Mouse (Mus musculus): ENCODE results near the gene Ube2m. TPM values are rescaled to one million over a fixed set of nuclear protein-coding genes. Genes with fewer than 3 reads are reported as not detected.
"Not testable (repeated sequence)": the region's sequence is repeated elsewhere in the genome, so short reads cannot be mapped to it uniquely, and the experiment has no call there.

The Ube2m gene
- total RNA-seq (2021), result 100 to 1,000 TPM; 210 to 252 TPM

DNA sequence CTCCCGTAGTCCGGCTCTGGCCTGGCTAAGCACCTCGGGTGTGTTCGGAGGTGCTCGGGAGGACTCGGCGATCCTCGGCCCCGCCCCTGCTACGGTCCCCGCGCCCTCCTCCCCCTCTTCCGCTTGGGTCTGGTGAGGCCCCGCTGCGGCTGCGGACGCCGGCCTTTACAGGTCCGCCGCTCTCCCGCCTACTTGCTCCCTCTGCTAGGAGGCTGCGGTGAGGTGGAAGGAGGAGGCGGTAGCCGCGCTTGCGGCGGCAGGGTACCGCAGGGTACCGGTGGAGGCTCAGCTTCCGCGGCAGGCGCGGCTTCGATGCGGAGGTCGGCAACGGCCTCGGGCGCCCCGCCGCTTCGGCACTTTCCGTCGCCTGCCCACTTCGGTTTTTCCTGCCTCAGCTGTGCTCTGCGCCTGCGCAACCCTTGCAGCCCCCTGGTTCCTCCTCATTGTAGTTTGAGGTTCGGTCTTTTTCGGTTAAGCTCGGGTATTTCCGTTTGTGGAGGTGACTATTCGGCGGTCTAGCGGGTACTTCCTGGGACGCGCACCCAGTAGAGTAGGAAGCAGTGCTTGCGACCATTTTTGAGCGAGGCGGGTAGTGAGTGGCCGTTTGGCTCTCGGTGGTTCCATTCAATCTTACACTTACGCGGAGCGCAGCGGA lies at the start of gene Ube2m:
Gene Ube2m, minus strand, starts transcription at position 375 of the 655 bp plus-strand sequence.
- intact Hi-C loops (cut with DNase I), result loop anchor here (2.0 to 10.0 kb wide), 2 partner anchors 15 to 223 kb away; partner anchors contain the start of gene Zfp329
- peak; percentile 98 to 99 for DNase-seq (ENCODE audit: low spot score in 2 of 2)

GRCm38 (mm10) chr7:13072293-13072692 lies 34.2 kb upstream of the Ube2m start:
- DNase-seq (ENCODE audit: low spot score in 2 of 2), result no peak
- intact Hi-C loops (cut with DNase I), result loop anchor here (5.0 kb wide), 2 partner anchors 440 to 1245 kb away; no protein-coding TSS in a partner anchor

- DNase-seq (ENCODE audit: low spot score in 2 of 2); intact Hi-C loops (cut with DNase I): not testable (repeated sequence)
Observed at GRCm38 (mm10) chr7:13063399-13063798, 25.3 kb upstream of the Ube2m start.

DNA sequence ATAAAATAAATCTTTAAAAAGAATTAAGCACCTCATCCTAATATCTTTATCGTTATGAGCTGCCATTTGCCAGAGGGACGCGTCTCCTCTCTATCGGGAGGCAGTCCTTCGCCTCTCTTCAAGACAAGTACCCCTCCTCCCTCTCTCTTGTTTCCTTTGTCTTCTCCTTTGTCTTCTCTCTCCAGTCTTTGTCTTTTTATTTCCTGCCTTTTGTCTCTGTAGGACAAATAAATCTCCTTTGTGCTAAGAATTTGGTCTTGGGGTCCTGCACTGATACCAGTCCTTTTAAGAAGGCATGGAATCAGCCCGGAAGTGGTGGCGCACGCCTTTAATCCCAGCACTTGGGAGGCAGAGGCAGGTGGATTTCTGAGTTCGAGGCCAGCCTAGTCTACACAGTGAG lies 21.5 kb upstream of the Ube2m start:
- intact Hi-C loops (cut with DNase I), result no loop called here
- DNase-seq (ENCODE audit: low spot score in 2 of 2), result no peak

GRCm38 (mm10) chr7:13056913-13057700 lies 19.0 kb upstream of the Ube2m start:
- intact Hi-C loops (cut with DNase I), result no loop called here
- DNase-seq (ENCODE audit: low spot score in 2 of 2), result no peak

DNA sequence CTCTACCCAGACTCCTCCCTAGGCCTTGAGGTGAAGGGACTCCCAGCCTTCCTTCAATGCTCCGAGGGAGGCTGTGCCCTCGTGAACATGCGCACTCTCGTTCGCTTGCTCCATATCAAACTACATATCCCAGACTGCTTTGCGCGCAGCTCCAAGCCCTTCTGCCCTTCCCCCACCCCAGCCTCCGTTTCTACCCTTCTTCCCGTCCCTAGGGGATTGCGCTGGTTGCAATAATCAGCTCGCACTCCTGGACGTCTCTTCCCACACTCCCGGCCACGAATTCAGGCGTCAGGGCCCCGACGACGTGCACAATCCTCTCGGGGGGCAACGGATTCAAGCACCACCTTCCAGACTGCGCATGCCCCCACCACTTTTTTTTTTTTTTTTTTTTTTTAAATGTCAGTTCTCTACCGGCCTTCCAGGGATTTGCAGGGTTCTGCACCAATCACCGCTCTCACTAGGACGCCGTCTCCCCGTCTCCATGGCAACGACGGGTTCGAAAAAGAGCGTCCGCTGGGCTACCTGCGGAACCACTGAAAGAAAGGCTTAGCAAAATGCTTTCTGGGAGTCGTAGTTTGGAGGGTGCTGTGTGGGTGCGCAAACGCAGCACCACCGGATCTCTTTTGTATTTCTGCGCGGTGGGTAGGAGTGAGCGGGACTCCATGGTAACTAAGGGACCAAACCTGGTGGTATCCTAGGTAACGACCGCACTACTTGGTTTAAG lies 16.4 kb upstream of the Ube2m start, which contains the start of gene Mzf1:
Gene Mzf1, minus strand, starts transcription at position 478 of the 724 bp plus-strand sequence.
- intact Hi-C loops (cut with DNase I), result loop anchor here (5.0 kb wide), 1 partner anchor 223 kb away; the partner anchor contains the start of genes Lig1 and Zswim9
- DNase-seq (ENCODE audit: low spot score in 2 of 2), result peak; percentile 93 to 94

DNA sequence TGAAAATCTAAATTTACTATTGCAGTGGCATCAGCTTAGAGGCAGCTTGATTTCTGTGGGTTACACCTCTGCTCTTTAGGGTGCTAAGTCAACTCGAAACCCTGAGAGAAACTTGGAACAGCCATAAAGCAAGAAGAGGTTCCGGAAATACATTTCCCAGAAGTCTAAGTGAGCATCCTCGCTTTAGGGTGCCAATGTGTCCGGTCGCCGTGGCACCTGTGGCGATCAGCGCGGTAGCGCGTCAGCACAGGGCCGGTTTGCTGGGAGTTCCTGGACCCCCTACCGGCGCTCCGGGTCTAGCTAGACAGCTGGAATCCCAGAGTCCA lies 15.8 kb upstream of the Ube2m start:
- intact Hi-C loops (cut with DNase I), result loop anchor here (2.0 to 5.0 kb wide), 2 partner anchors 15 to 223 kb away; partner anchors contain the start of genes Lig1, Ube2m and Zswim9
- DNase-seq (ENCODE audit: low spot score in 2 of 2), result no peak

- DNase-seq (ENCODE audit: low spot score in 2 of 2), result no peak
- intact Hi-C loops (cut with DNase I), result loop anchor here (2.0 to 5.0 kb wide), 2 partner anchors 15 to 224 kb away; partner anchors contain the start of genes Lig1, Ube2m and Zswim9
Observed at GRCm38 (mm10) chr7:13053501-13053900, 15.4 kb upstream of the Ube2m start.

DNA sequence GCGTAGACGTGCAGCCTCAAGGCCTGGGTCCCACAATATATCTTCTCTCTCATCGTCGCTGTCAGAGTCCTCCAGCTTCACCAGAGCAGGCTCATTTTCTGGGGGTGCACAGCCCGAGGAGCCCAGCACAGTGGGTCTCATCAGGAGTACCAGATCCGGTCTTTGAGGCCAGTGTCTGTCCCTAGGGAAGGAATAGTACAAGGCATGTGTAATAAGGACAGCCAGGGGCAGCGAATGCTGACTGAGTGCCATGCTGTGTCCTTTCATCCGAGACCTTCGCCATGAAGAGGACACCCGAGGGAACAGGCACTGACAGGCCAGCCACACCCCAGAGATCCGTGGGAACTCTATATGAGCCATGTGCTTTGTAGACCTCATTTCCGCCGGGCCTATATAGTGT lies 14.9 kb upstream of the Ube2m start:
- intact Hi-C loops (cut with DNase I), result loop anchor here (2.0 to 5.0 kb wide), 2 partner anchors 14 to 224 kb away; partner anchors contain the start of genes Lig1, Ube2m and Zswim9
- no peak for DNase-seq (ENCODE audit: low spot score in 2 of 2)

GRCm38 (mm10) chr7:13046084-13046483 lies 8.0 kb upstream of the Ube2m start:
- no peak for DNase-seq (ENCODE audit: low spot score in 2 of 2)
- intact Hi-C loops (cut with DNase I), result loop anchor here (5.0 kb wide), 1 partner anchor 39 kb away; no protein-coding TSS in a partner anchor

GRCm38 (mm10) chr7:13044254-13044625 lies 6.2 kb upstream of the Ube2m start:
- intact Hi-C loops (cut with DNase I), result no loop called here
- no peak for DNase-seq (ENCODE audit: low spot score in 2 of 2)

DNA sequence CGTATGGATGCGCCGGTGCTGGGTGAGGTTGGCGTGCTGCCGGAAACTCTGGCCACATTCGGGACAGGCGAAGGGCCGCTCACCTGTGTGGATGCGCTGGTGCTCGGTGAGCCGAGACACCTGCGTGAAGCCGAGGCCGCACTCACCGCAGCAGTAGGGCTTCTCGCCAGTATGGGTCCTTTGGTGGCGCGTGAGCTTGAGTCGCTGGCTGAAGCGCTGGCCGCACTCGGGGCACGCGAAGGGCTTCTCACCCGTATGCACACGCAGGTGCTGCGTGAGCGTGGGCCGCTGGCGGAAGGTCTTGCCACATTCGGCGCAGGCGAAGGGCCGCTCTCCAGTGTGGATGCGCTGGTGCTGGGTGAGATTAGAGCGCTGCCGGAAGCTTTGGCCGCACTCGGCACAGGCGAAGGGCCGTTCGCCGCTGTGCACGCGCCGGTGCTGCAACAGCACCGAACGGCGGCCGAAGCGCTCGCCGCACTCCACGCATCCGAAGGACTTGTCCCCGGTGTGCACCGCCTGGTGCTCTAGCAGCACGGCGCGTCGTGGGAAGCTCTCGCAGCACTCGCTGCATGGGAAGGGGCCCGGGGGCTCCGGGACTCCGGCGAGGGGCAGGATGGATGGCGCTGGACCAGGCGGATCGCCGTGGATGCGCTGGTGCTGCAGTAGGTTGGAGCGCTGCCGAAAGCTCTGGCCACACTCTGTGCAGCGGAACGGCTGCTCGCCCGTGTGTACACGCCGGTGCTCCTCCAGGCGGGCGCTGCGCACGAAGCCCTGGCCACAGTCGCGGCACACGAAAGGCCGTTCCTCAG lies 5.6 kb upstream of the Ube2m start:
- DNase-seq (ENCODE audit: low spot score in 2 of 2), result peak; percentile 67 to 69
- intact Hi-C loops (cut with DNase I), result no loop called here

DNA sequence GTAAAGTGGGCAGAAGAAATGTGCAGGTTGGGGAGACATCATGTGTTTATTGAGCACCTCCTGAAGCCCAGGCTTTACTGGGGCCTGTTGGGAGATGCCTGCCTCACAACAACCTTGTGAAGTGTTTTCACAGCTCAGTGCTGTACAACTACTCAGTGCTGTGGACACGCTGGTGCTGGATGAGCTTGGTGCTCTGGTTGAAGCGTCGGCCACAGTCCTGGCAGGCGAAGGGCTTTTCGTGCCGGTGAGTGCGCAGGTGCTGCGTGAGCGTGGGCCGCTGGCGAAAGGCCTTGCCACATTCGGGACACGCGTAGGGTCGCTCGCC lies 5.0 kb upstream of the Ube2m start:
- DNase-seq (ENCODE audit: low spot score in 2 of 2), result no peak

DNA sequence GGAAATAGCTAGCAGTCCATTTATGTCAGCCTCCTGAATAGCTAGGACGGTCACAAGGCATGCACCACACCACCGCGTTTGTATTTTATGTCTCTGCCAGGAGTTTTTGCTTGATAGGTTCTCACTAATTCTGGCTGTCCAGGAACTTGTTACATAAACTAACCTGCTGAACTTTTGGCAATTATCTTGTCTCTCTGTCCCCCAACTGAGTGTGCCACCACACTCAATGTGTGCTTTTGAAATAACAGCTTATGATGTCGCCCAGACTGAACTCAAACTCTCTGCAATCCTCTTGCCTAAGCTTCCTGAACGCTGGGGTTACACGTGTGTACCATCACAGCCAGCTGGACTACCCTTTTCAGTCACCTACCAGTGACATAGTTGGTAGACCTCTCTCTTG lies 4.4 kb upstream of the Ube2m start:
- intact Hi-C loops (cut with DNase I), result no loop called here
- no peak for DNase-seq (ENCODE audit: low spot score in 2 of 2)

More for the DNA sequence above, 5.0 kb upstream of the Ube2m start:
- intact Hi-C loops (cut with DNase I), result no loop called here

DNA sequence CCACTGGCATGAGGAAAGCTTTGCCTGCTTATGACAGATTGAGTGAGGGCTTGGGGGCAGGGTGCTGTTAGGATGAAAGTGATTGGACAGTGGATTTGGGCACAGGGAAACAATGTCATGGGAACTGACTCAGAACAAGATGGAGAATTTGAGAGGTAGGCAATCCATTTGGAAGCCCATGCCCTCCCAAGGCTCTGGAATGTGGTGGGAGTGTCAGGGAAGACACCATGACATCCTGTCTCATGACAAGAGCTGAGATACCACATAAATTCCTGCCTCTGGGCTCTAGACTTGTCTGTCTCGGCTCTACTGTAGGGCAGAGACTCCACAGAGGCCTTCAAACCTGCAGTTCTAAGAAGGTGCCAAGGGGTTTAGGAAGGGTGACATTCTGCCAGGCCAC lies 3.2 kb upstream of the Ube2m start:
- intact Hi-C loops (cut with DNase I), result no loop called here
- DNase-seq (ENCODE audit: low spot score in 2 of 2), result no peak

DNA sequence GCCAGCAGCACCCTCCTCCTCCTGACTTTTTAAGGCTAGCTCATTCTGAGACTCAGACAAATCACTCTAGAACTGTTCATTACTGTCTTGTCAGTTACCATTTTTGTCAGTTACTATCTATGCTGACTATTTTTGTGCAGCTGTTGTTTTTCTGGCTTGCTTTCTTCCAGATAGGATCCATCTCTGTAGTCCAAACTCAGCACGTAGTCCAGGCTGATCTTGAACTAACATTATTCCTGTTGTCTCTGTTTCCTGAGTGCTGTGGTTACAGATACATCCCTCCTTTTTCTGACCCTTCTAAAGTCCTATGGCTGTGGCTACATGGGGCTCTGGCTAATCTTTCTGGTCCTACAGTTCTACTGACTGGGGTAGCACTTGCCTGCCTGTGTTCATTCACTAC lies 1.1 kb upstream of the Ube2m start:
- intact Hi-C loops (cut with DNase I), result loop anchor here (2.0 to 10.0 kb wide), 2 partner anchors 14 to 224 kb away; partner anchors contain the start of gene Zfp329
- DNase-seq (ENCODE audit: low spot score in 2 of 2), result no peak

DNA sequence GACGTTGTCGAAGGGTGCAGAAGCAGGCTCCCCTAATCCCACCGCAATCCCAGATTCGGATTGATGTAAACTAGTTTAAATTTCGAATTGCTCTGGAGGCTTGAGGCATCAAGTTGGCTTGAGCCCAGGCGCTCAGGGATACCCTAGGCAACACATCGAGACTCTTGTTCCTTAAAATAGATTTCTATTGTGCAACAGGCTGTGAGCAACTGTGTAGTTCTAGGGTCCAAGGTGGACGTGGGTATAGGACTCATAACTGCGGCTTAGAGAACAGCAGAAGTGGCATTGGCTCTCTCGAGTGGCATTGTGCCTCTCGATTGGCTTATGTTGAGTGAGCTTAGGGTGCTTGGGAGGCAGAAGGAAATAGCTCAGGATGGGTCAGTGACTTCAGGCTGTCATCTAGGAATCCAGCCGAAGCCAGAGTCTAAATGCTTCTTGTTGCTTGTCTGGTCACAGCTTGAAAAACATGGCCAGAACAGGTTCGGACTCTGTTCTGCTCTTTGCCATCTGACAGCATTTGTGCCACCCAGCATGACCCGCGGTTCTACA lies 620 bp upstream of the Ube2m start:
- intact Hi-C loops (cut with DNase I), result loop anchor here (2.0 to 10.0 kb wide), 2 partner anchors 14 to 224 kb away; partner anchors contain the start of gene Zfp329
- no peak for DNase-seq (ENCODE audit: low spot score in 2 of 2)

- intact Hi-C loops (cut with DNase I), result loop anchor here (10.0 kb wide), 1 partner anchor 223 kb away; the partner anchor contains the start of gene Zfp329
Observed at GRCm38 (mm10) chr7:13037366-13037765, 709 bp downstream of the Ube2m start.

GRCm38 (mm10) chr7:13036806-13037205 lies 1.3 kb downstream of the Ube2m start:
- intact Hi-C loops (cut with DNase I), result loop anchor here (10.0 kb wide), 1 partner anchor 222 kb away; the partner anchor contains the start of gene Zfp329

More at GRCm38 (mm10) chr7:13037366-13037765, 709 bp downstream of the Ube2m start:
- peak in 1 of 2 experiments; percentile 64 for DNase-seq (ENCODE audit: low spot score in 2 of 2)

More at GRCm38 (mm10) chr7:13036806-13037205, 1.3 kb downstream of the Ube2m start:
- no peak for DNase-seq (ENCODE audit: low spot score in 2 of 2)

Data from left cerebral cortex, postnatal 36 days (tissue).